Mouse (Mus musculus): ENCODE results near the gene Tnk2. TPM values are rescaled to one million over a fixed set of nuclear protein-coding genes. Genes with fewer than 3 reads are reported as not detected.

Tnk2 gene
- polyA plus RNA-seq, 1 experiment from 2014 or later, result 17.7 TPM

GRCm38 (mm10) chr16:32610460-32611255 is 33.0 kb upstream of the Tnk2 start:
- 71% methylated on average over 5 of the region's 5 CpGs for WGBS
- Histone ChIP-seq H3K36me3 (peaks cover 11% of the 10 kb centered on the region), H3K4me3 (replicated peaks) (peak overlapping the region; percentile 88), H3K9me3 (no peaks in the 10 kb centered on the region), H3K4me2 (replicated peaks) (peak overlapping the region; percentile 70), H3K27ac (no peak overlapping the region), H3K27me3 (peaks cover 8% of the 10 kb centered on the region), H3K4me1 (replicated peaks) (peaks cover 21% of the 10 kb centered on the region), H3K9ac (replicated peaks) (no peak overlapping the region)
- ATAC-seq, result no peak

- Histone ChIP-seq H3K27ac (no peak overlapping the region), H3K27me3 (no peaks in the 10 kb centered on the region), H3K4me1 (replicated peaks) (peaks cover 21% of the 10 kb centered on the region), H3K4me2 (replicated peaks) (no peak overlapping the region), H3K4me3 (replicated peaks) (no peak overlapping the region), H3K9ac (replicated peaks) (no peak overlapping the region), H3K9me3 (no peaks in the 10 kb centered on the region), H3K36me3 (peaks cover 16% of the 10 kb centered on the region)
- WGBS, result 91% methylated on average over 1 of the region's 1 CpGs
- ATAC-seq, result no peak
Measured at GRCm38 (mm10) chr16:32612052-32612451, 31.6 kb upstream of the Tnk2 start.

- H3K4me2 ChIP-seq (replicated peaks), result no peak overlapping the region
- H3K27ac ChIP-seq, result no peak overlapping the region
- WGBS, result 81% methylated on average over 3 of the region's 3 CpGs
- H3K27me3 ChIP-seq, result no peaks in the 10 kb centered on the region
- H3K9me3 ChIP-seq, result no peaks in the 10 kb centered on the region
- H3K36me3 ChIP-seq, result peaks cover 24% of the 10 kb centered on the region
- peaks cover 18% of the 10 kb centered on the region for H3K4me1 ChIP-seq (replicated peaks)
- no peak overlapping the region for H3K9ac ChIP-seq (replicated peaks)
- ATAC-seq, result no peak
- no peak overlapping the region for H3K4me3 ChIP-seq (replicated peaks)
Measured at GRCm38 (mm10) chr16:32613269-32613834, 30.3 kb upstream of the Tnk2 start.

GRCm38 (mm10) chr16:32614047-32614446 is 29.6 kb upstream of the Tnk2 start:
- ATAC-seq, result no peak
- Histone ChIP-seq H3K4me2 (replicated peaks) (no peak overlapping the region), H3K4me1 (replicated peaks) (peaks cover 18% of the 10 kb centered on the region), H3K27ac (no peak overlapping the region), H3K9me3 (no peaks in the 10 kb centered on the region), H3K36me3 (peaks cover 27% of the 10 kb centered on the region), H3K9ac (replicated peaks) (no peak overlapping the region), H3K27me3 (no peaks in the 10 kb centered on the region), H3K4me3 (replicated peaks) (no peak overlapping the region)
- WGBS, result 65% methylated on average over 4 of the region's 4 CpGs

GRCm38 (mm10) chr16:32618946-32619345 is 24.7 kb upstream of the Tnk2 start:
- no peaks in the 10 kb centered on the region for H3K9me3 ChIP-seq
- H3K4me3 ChIP-seq (replicated peaks), result no peak overlapping the region
- no peak for ATAC-seq
- peaks cover 67% of the 10 kb centered on the region for H3K36me3 ChIP-seq
- H3K27me3 ChIP-seq, result no peaks in the 10 kb centered on the region
- H3K4me1 ChIP-seq (replicated peaks), result no peaks in the 10 kb centered on the region
- no peak overlapping the region for H3K27ac ChIP-seq
- H3K9ac ChIP-seq (replicated peaks), result no peak overlapping the region
- H3K4me2 ChIP-seq (replicated peaks), result no peak overlapping the region
- WGBS, result 93% methylated on average over 1 of the region's 1 CpGs

- Histone ChIP-seq H3K4me3 (replicated peaks) (no peak overlapping the region), H3K9me3 (no peaks in the 10 kb centered on the region), H3K36me3 (peaks cover 76% of the 10 kb centered on the region), H3K4me1 (replicated peaks) (no peaks in the 10 kb centered on the region), H3K9ac (replicated peaks) (no peak overlapping the region), H3K27me3 (no peaks in the 10 kb centered on the region), H3K4me2 (replicated peaks) (no peak overlapping the region), H3K27ac (no peak overlapping the region)
- WGBS, result 96% methylated on average over 8 of the region's 8 CpGs
- no peak for ATAC-seq
Measured at GRCm38 (mm10) chr16:32628140-32628539, 15.5 kb upstream of the Tnk2 start.

- Histone ChIP-seq H3K4me3 (replicated peaks) (no peak overlapping the region), H3K27me3 (no peaks in the 10 kb centered on the region), H3K36me3 (peaks cover 41% of the 10 kb centered on the region), H3K27ac (no peak overlapping the region), H3K4me1 (replicated peaks) (no peaks in the 10 kb centered on the region), H3K9ac (replicated peaks) (no peak overlapping the region), H3K4me2 (replicated peaks) (no peak overlapping the region), H3K9me3 (peaks cover 3% of the 10 kb centered on the region; the same call in 1 of the 2 replicates)
- ATAC-seq, result no peak
- WGBS, result 73% methylated on average over 4 of the region's 4 CpGs
Measured at GRCm38 (mm10) chr16:32632328-32632824, 11.3 kb upstream of the Tnk2 start.

- ATAC-seq, result no peak
- Histone ChIP-seq H3K9me3 (peaks cover 3% of the 10 kb centered on the region; the same call in 1 of the 2 replicates), H3K27ac (no peak overlapping the region), H3K27me3 (no peaks in the 10 kb centered on the region), H3K9ac (replicated peaks) (no peak overlapping the region), H3K4me1 (replicated peaks) (peaks cover under 1% of the 10 kb centered on the region), H3K4me3 (replicated peaks) (no peak overlapping the region), H3K36me3 (peaks cover 32% of the 10 kb centered on the region), H3K4me2 (replicated peaks) (no peak overlapping the region)
- 94% methylated on average over 4 of the region's 4 CpGs for WGBS
Measured at GRCm38 (mm10) chr16:32633486-32634012, 10.1 kb upstream of the Tnk2 start.

GRCm38 (mm10) chr16:32634183-32634582 is 9.5 kb upstream of the Tnk2 start:
- H3K27ac ChIP-seq, result no peak overlapping the region
- H3K9me3 ChIP-seq, result peaks cover 3% of the 10 kb centered on the region; the same call in 1 of the 2 replicates
- no peak overlapping the region for H3K4me2 ChIP-seq (replicated peaks)
- peaks cover 4% of the 10 kb centered on the region for H3K4me1 ChIP-seq (replicated peaks)
- no peaks in the 10 kb centered on the region for H3K27me3 ChIP-seq
- no peak for ATAC-seq
- no peak overlapping the region for H3K4me3 ChIP-seq (replicated peaks)
- 82% methylated on average over 5 of the region's 5 CpGs for WGBS
- H3K36me3 ChIP-seq, result peaks cover 26% of the 10 kb centered on the region
- H3K9ac ChIP-seq (replicated peaks), result no peak overlapping the region

- no peak for ATAC-seq
- Histone ChIP-seq H3K4me3 (replicated peaks) (no peak overlapping the region), H3K27ac (no peak overlapping the region), H3K9me3 (peaks cover 3% of the 10 kb centered on the region; the same call in 1 of the 2 replicates), H3K27me3 (no peaks in the 10 kb centered on the region), H3K4me2 (replicated peaks) (no peak overlapping the region), H3K4me1 (replicated peaks) (peaks cover 4% of the 10 kb centered on the region), H3K9ac (replicated peaks) (no peak overlapping the region), H3K36me3 (peaks cover 15% of the 10 kb centered on the region)
- WGBS, result 71% methylated on average over 3 of the region's 3 CpGs
Measured at GRCm38 (mm10) chr16:32635314-32635713, 8.4 kb upstream of the Tnk2 start.

GRCm38 (mm10) chr16:32636331-32636730 is 7.3 kb upstream of the Tnk2 start:
- 84% methylated on average over 3 of the region's 3 CpGs for WGBS
- no peak for ATAC-seq
- H3K9me3 ChIP-seq, result peaks cover 3% of the 10 kb centered on the region; the same call in 1 of the 2 replicates
- no peak overlapping the region for H3K27ac ChIP-seq
- peaks cover 8% of the 10 kb centered on the region for H3K36me3 ChIP-seq
- H3K4me1 ChIP-seq (replicated peaks), result peaks cover 4% of the 10 kb centered on the region
- no peak overlapping the region for H3K4me3 ChIP-seq (replicated peaks)
- H3K27me3 ChIP-seq, result no peaks in the 10 kb centered on the region
- no peak overlapping the region for H3K4me2 ChIP-seq (replicated peaks)
- no peak overlapping the region for H3K9ac ChIP-seq (replicated peaks)

- Histone ChIP-seq H3K9ac (replicated peaks) (no peak overlapping the region), H3K9me3 (peaks cover 3% of the 10 kb centered on the region; the same call in 1 of the 2 replicates), H3K27ac (no peak overlapping the region), H3K27me3 (no peaks in the 10 kb centered on the region), H3K4me2 (replicated peaks) (no peak overlapping the region), H3K4me3 (replicated peaks) (no peak overlapping the region), H3K36me3 (peaks cover 3% of the 10 kb centered on the region), H3K4me1 (replicated peaks) (peaks cover 4% of the 10 kb centered on the region)
- no peak for ATAC-seq
- WGBS, result 50% methylated on average over 6 of the region's 6 CpGs
Measured at GRCm38 (mm10) chr16:32636871-32637521, 6.7 kb upstream of the Tnk2 start.

Data from midbrain, embryonic 13.5 days (tissue).